Mouse (Mus musculus) spleen, adult 12 weeks (tissue): ENCODE results near the gene Marf1.
"Not testable (repeated sequence)": the region's sequence is repeated elsewhere in the genome, so short reads cannot be mapped to it uniquely, and the experiment has no call there.

Source experiments
- DNase-seq: peaks from one replicate; pipeline ENCODE4 v3.0.0; 2022; ENCODE audit warnings: low spot score

The Marf1 gene

DNA sequence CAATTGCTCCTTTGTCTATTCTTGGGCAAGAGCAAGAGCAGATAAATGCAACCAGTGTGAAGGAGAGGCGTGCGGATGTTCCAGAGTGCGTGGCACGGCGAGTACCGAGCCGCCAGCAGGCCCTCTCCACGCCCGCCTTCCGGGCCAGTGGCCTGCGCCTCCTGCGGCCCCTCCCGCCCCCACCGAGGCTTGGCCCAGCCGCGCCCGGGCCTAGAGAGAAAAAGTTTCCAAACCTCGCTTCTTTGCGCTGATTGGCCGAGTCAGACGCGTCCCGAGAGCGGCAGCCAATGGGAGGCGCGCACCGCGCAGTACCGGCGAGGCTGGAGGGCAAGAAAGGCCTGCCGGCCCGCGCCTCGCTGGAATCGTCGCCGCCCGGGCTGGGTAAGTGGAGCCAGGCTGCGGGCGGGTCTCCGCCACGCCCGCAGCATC is at the start of gene Marf1, which contains the start of gene Nde1:
Gene Marf1 (minus strand): TSS at position 364 of the 429 bp plus-strand sequence.
Gene Nde1 (plus strand): TSS at position 288 of the 429 bp plus-strand sequence.
- DNase-seq: peak; percentile 88

DNA sequence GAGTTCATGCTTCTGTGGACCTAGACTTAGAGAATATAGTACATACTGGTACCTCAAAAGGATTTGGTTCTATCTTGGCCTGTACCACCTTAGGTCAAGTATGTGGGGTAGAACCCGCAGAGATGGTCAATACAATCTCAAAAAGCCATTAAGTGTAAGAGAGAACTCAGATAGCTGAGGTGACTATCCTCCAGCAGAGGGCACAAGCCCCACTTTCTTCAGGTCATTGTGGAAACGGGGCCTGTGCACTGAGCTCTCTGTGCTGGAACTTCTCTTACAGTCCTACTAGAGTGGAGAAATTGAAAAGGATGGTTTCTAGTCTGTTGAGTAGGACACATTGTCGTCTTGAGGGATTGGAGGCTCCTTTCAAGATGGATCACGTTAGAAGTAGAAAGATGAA is 35.6 kb upstream of the Marf1 start:
- DNase-seq: no peak

DNA sequence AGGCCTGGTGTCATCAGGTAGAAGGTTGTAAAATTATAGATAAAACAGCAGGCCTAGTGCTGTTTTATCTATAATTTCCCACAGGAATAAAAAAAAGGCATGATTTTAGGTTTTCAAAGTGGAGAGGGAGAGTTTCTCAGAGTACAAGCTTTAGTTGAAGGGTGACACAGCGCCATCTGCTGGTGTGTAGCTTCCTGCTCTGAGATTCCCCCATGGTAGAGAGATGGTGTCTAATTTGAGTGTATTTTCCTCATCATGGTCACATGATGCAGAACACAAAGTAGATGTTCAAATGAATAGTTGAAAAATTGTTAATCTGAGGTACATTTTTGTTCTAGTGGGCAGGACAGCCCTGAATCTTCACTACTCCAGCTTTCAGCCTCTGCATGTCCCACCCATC is 32.3 kb upstream of the Marf1 start:
- DNase-seq: peak; percentile 21

DNA sequence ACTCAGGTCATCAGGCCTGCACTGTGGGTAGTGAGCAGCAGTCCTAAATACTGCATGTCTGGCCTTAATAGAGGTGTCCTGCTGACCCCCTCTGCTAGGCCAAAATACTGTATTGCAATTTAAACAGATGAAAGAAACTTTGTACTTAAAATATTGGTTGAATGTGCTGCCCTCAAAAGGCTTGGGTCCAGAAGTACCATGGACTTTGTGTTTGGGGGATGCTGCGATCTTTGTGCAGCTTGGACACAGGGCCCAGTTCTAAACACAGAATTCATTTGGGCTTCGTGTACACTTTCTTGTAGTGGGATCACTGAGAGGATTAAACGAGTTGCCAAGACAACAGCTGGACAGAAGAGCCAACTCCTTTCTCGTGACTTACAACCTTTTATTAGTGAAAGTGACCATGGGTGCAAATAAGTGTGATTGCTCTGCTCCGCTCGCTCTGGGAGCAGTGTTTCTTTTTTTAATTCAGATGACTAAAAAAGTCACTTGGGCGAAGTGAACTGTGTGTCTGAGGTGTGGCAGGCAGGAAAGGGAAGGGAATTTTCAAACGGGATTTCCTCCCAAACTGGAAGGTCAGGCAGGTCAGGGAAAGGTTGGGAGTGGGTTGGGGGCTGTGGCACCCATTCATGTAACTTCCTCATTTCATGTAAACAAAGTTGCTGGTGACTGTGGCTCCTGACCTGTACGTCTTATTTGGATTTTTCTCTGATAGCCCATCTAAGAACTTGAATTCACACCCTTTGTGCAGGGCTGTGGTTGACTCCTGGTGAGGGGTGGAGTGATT is 31.2 kb upstream of the Marf1 start:
- no peak for DNase-seq

DNA sequence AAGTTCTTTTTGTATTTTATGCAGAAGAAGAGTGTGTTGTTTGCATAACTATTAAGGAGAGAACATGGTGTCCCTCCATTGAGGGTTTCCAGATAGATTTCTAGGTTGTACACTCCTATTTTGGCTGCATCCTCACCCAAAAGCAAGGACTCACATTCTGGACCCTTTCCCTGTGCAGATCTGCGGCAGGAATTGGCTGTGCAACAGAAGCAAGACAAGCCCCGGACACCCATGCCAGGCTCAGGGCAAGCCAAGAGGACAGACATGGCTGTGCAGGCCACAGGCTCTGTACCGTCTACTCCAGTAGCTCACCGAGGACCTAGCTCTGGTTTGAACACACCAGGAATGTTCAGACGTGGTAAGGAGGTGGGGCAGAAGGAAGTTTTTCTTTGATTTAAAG is 22.4 kb upstream of the Marf1 start:
- no peak for DNase-seq

DNA sequence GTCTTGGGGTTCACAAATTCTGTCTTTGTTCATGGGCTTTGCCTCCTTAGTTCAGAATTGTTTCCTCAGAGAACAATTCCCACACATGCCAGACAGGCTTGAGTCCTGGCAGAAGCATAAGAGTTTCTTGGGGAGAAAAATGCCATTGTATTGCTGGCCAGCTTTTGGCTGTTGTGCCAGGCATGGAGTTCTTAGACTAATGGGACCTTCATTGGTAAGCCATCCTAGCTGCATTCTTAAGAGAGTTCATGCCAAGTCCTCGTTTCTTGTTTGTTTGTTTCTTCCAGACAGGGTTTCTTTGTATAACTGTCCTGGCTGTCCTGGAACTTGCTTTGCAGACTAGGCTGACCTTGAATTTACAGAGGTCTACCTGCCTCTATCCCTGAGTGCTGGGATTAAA is 20.7 kb upstream of the Marf1 start:
- no peak for DNase-seq

DNA sequence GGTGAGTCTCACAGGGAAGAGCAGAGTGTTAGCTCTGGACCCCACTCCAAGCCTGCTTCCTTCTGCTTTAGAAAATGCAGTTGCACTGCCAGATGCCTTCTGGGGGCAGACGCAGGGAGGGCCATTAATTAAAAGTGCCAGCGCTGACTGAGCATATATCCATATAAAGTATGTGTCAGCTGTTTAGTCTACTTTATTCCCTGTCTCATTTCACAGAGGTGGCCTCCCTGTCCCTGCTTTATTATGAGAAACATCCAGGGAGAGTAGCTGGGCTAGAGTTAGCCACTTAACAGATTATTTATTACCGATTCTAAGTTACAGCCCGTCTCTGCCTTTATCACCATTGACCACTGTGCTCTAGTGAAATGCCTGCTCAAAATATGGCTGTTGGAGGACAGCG is 19.2 kb upstream of the Marf1 start:
- DNase-seq: no peak

DNA sequence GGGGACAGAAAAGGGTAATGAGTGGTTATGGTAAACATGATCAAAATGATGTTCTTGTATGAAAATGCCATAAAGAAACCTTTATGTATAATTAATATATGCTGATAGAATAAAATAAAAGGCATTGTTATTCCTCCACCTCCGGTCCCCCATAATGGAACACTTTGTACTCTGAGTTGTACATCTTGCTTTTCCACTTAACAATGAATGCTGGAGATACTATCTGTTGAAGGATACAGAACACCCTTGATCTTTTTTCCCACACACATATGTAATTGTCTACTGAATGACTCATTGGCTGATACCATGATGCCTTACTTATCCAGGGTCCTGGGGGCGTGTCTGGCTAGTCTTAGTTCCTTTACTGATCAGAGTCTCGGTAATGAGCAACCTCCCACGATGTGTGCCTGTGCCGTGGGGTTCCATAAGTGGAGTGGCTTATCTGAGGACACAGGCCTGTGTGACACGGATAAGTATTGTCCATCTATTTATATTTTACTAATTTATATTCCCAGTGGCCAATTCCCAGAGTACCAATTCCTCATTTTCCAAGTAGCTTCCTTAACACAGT is 17.1 kb upstream of the Marf1 start:
- DNase-seq: no peak

DNA sequence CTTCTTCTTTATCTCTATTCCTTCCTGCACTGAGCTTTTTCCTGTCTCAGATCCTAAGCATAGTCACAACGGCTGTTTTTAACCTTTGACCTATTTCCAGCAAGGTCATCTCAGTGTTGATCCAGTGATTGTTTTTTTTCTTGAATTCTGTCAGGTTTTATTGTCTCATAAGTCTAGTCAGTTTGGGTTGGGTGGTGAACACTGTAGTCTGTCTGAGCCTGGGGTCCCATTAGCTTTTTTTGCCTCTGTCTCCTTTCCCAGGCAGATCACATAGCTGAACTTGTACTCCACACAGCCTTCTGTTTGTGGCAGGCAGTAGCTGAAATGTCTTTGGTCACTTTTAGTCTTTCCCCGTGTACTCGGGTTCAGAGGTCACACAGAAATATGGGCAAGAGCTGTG is 14.9 kb upstream of the Marf1 start:
- DNase-seq: no peak

DNA sequence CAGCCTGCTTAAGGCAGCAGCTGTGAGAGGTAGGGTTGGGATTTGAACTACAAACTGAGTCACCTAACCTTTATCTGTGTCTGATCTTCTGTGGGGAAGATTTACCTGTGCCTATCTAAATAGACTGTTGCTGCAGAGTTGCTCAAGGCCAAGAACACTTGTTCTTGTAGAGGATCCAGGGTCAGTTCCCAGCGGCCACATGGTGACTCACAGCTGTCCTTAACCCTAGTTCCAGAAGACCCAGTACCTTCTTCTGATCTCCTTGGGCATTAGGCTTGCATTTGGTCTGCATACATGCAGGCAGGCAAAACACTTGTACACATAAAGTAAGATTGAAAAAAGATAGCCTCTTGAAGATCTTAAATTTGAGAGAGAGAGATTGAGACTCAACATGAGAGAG is 6.6 kb upstream of the Marf1 start:
- no peak for DNase-seq

DNA sequence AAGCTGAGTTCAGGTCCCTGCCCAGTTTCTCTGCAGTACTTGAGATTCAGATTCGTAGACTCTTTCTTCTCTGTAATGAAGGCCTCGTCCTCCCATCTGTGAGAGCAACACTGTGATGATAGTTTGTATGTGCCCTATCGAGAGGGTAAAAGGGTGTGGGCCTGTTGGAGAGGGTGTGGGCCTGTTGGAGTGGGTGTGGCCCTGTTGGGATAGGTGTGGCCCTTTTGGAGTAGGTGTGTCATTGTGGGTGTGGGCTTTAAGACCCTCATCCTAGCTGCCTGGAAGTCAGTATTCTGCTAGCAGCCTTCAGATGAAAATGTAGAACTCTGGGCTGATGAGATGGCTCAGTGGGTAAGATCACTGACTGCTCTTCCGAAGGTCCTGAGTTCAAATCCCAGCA is 3.3 kb upstream of the Marf1 start:
- DNase-seq: no peak

DNA sequence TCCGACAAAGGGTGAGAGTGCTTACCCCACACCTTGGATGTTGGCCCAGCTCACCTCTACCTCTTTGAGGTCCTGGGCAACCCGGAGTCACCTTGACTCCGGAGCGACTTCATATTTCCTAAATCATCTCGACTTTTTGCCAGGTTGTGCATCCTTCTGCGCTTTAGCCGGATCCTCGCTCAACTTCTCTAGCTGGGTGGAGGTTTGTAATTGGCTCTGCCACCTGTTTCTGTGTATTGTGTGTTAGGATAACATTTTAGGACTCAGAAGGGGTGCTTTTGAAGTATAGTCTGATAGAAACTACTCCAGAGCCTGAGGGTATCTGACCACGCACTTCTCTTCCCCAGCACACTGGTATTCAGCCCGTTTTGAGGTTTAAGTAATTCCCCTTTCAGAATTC is 580 bp upstream of the Marf1 start:
- no peak for DNase-seq

DNA sequence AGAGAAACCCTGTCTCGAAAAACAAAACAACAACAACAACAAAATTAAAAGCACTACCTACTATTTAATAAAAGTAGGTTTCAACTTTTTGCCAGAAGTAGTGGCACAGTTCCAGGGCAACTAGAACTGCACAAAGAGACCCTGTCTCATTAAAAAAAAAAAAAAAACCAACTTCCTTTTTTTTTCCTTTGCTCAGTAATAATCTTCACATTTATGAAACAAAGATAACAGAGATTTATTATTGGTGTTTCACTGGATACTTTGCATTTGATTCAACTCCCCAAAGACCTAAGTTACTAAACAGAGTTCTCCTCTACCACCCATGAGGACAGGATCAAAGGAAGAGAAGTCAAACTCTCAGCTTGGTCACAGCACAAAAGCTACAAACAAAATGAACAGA is 2.2 kb downstream of the Marf1 start:
- DNase-seq: no peak

DNA sequence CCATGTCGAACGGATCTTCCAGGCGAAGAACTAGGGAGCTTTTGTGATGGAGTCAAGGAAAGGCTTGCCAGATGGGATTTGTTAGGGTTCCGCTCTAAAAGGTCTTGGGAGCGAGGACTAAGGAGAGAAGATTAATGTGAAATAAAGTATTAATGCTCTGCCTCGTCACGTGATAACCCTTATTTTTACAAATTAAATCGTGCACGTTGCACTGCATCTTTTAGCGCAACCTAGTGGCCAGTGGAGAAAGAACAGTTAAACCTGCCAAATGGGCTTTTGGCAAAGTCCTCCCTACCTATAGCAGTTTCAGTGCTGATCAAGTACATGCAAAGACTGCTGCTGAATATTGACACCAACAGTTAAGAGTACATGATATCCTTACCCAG is 3.4 kb downstream of the Marf1 start:
- DNase-seq: peak; percentile 53

DNA sequence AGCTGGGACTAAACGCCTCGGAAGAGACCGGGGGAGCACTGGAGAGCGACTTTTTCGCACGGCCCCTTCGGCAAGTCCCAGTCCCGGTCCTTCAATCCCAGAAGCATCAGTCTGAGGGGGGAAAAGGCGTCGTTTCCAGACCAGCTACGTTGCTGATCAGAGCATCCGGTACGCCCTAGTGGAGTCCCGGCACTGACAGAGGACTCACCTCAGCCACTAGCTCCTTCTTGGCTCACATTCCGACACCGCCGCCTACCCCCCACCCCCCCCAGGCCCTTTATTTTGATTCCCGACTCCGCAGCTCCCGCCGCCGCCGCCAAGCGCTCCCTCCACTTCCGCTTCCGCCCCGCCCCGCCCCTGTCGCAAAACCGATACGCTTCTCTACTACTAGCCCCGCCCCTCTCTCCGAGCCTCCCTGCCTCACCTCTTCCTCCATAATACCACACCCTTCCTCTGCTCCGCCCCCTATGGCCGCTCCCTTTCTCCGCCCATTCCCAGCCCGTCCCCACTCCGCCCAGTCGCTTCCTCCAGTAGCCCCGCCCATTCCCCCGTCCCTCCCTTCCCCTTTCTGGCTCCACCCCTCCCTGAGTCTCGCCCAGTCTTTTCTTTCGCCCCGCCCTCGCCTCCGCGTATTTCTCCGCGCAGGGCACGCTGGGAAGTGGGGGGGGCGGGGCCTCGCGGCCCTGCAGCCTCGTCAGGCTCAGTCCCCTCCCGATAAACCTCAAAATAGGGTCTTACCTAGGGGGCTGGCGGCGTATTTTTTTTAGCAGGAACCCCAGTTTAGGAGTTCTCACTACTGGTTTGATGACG is 4.0 kb downstream of the Marf1 start:
- peak; percentile 98 for DNase-seq

DNA sequence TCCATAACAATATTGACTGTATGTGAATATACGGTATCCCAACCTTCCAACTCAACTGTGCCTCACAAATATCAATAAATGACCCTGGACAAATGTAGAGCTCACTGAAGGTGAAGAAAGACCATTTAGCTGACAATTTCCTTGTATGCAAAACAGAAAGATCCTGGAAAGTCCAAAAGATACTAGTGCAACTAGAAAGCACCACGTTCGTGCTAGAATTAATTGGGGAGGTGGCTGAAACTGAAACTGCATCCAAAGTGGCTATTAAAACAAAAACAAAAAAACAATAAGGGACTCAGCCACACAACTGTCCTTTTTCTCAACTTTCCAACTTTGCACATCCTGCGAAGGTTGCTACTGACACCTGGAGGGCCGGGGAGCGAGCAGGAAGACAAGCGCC is 4.6 kb downstream of the Marf1 start:
- DNase-seq: no peak

DNA sequence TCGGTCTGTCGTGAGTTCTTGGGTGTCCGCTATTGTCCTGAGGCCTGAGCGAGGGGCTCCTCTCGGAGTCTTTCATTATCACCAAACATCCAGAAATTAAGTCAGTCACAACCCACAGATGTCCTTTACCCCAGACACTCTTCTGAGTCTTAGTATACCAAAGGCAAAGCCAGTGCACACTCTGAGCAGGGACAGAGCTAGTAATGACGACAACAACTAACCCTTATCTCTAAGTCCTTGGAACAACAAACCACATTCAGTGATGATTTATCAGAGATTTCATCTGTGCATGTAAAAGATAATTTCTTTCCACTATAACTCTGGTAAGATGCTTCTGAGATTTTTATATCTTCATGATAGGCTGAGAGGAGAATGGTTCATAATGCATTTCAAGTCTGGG is 6.8 kb downstream of the Marf1 start:
- DNase-seq: no peak

DNA sequence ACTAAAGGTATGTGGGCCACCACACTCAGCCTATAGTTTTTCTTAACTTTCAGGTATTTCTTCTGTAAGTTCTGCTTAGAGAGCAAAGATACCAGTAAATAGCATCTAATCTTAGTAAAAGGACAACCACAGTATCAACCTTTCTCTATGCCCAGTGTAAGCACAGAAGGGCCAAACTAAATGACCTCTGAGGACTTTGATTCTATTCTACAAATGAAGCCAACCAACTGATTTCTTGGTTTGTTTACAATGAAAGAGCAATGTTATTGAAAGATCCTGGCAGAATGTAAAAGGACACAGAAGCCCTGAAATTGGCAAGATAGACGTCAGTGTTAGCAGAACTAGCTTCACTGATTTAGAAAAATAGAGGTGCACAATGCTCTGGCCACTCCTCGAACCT is 7.5 kb downstream of the Marf1 start:
- not testable (repeated sequence) for DNase-seq

DNA sequence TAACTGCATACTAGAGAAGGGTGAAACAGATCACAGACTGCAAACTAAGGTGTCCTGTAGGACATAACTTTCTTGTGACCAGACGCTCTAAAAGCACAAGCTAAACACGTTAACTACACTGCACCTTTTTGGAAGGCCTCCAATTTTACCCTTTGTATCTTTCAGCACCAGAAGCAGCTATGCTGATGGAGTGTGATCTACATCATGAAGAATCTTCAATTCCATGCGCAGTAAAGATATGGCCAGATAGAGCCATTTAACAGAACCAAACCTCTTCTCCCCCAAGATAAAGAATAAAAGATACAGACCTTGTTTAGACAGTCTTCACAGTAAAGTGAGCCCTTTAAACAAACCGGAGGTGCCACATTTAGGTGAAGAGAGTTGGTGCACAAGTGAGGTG is 11.4 kb downstream of the Marf1 start:
- DNase-seq: no peak

DNA sequence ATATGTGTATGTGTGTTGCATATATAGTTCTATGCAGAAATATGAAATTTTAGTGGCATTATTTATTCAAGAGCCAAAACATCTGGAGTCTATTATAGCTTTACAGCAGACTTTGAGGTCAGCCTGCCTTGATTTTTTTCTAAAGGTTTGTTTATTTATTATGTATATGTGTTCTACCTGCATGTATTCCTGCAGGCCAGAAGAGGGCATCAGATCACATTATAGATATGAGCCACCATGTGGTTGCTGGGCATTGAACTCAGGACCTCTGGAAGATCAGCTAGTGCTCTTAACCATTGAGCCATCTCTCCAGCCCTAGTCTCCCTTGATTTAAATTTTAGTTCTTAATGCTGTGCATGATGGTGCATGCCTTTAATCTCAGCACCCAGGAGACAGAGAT is 15.4 kb downstream of the Marf1 start:
- DNase-seq: no peak

DNA sequence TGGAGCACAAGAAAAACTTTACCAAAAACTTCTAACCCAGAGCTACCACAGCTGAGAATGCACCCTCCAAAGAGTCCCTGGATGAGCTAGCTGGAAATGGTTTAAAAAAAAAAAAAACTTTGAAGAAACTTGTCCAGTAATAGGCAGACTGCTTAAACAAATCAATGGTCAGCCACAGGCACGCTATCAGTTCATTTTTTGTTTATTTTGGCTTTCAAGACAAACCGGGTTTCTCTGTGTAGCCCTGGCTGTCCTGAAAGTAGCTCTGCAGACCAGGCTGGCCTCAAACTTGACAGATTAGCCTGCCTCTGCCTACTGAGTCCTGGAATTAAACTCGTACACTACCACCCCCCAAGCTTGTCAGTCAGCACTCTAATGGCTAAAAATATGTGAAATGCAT is 19.9 kb downstream of the Marf1 start:
- DNase-seq: no peak

DNA sequence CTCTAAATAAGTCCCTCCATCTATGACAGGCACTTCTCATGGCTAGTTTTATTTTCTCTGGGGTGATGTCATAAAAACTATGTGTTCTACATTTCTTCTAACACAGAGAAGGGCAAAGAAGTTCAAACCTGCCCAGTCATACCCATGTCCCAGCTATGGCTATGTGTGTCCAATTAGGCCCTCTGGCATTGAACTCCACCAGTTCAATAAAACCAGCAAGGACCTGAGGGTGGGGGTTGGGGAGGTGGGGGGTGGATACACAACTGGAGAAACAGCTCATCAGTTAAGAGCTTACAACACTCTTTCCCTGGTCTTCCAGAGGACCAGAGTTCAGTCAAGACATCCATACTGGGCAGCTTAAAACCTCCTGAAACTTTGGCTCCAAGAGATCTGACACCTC is 24.0 kb downstream of the Marf1 start:
- no peak for DNase-seq

DNA sequence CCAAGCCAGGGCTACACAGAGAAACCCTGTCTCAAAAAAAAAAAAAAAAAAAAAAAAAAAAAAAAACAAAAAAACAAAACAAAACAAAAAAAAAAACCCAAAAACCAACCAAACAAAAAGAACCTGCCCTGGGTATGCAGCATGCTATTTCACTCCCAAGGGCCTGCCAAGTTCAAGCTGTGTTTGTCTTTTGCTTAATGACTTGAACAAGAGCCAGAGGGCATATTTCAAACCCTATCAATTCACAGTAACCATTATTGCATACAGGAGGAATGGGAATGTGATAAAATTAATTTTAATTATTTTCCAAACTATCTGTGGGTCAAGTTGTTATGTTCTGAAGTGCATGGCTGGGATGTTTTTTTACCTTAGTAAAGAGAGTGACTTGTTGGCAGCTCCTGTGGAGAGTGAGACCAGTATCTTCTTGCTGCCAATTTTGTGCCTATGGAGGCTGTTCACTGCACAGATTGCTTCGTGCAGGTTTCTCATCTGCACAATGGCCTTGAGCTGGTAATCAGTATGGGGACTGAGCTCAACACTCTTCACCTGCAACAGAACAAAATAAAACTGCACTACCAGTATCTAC is 25.1 kb downstream of the Marf1 start:
- DNase-seq: no peak
